Mouse (Mus musculus): ENCODE data around the gene Eif2b3.

DNA sequence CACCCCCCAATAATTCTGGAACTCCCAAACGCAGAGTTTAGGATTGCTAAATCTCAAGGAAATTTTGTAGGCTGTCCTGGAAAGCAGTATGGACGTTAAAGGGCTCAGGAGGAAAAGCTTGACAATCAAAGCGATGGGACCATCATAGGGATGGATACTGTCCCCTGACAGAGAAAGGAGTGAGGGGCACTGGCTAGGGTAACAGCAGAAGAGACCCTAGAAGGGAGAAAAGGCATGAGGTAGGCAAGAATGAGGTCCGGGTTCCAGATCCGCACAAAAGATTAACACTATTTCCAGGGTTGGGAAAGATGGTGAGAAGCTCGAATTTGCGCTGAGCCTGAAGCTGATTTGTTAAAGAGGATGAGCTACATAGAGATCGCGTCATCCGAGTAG, 100.8 kb downstream of the Eif2b3 start:
- TF ChIP-seq POLR2A (IDR thresholded peaks at IDR 0.05; ENCODE audit: insufficient read depth, low read length) = no peak
- TF ChIP-seq CTCF (IDR thresholded peaks at IDR 0.05; ENCODE audit: low read depth, low read length) = no peak

All from ES-Bruce4 (cell line).